Mouse (Mus musculus): ENCODE results near the gene Spata33.

- no peak for TF ChIP-seq CTCF (IDR thresholded peaks at IDR 0.05; ENCODE audit: low read depth)
- no peak for TF ChIP-seq EP300 (IDR thresholded peaks at IDR 0.05; ENCODE audit: low read depth)
Measured at GRCm38 (mm10) chr8:123252925-123253324, 40.3 kb downstream of the Spata33 start.

Measured in liver, postnatal 0 days (tissue).